Mouse (Mus musculus): Measurements from ENCODE around the gene Chp1.

Chp1 gene

GRCm38 (mm10) chr2:119621302-119621701 is 73.8 kb downstream of the Chp1 start:
- DNase-seq (ENCODE audit: low spot score in 2 of 2): no peak
